Mouse (Mus musculus) regulatory T cell (primary cell): ENCODE measurements around the gene Higd2a.

Experiments used
- in situ Hi-C: fragments of 300-600 bp; cut with MboI, MseI; formaldehyde crosslinking; loops from one replicate; pipeline ENCODE4 v1.15.1; 2025; ENCODE audit warnings: high pct_unique_total_duplicates

The Higd2a gene

GRCm38 (mm10) chr13:54589996-54590951, at the start of gene Higd2a, which contains the start of gene Nop16:
TSS of gene Higd2a (plus strand) at chr13:54590207.
TSS of gene Nop16 (minus strand) at chr13:54590090.
- in situ Hi-C loops: no loop called here

DNA sequence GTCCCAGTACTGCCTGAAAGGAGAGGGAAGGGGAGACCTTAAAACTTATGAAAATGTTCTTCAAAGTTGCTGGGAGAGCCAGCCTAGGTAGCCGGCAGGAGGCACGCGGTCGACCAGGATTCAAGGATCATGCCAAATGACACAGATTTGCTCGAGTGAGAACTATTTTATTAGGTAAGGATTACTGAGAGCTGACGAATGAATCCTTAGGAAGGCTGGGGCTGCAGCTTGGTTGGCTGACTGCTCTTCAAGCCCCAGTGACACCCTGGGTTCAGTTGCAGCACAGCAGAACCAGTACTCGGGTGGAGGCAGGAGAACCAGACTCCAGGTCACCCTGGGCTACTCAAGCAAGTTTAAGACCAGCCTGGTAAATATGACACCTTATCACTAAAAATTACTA, 42.0 kb upstream of the Higd2a start:
- in situ Hi-C loops: no loop called here

GRCm38 (mm10) chr13:54556176-54556575, 33.8 kb upstream of the Higd2a start:
- in situ Hi-C loops: no loop called here

DNA sequence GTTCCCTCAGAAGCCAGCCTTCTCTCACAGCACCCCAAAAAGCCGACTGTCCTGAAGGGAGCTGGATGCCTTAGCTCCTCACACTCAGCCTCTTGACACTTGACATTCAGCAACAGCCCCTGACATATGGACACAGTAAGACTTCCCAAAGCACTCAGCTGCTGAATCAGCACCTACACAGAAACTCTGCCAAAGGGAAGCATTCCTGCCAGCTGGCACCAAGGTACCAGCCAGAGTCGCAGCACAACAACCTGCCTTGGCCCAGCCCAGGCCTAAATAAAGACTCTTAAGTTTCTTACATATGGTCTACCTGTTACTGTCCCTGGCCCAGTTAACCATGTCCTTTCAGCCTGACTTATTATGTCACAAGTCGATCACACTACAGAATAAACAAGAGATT, 33.2 kb upstream of the Higd2a start:
- in situ Hi-C loops: no loop called here

- in situ Hi-C loops: no loop called here
Measured at GRCm38 (mm10) chr13:54557652-54558051, 32.4 kb upstream of the Higd2a start.

GRCm38 (mm10) chr13:54559656-54560055, 30.4 kb upstream of the Higd2a start:
- in situ Hi-C loops: loop anchor here (5.0 kb wide), 1 partner anchor 102 kb away; no protein-coding TSS in a partner anchor

DNA sequence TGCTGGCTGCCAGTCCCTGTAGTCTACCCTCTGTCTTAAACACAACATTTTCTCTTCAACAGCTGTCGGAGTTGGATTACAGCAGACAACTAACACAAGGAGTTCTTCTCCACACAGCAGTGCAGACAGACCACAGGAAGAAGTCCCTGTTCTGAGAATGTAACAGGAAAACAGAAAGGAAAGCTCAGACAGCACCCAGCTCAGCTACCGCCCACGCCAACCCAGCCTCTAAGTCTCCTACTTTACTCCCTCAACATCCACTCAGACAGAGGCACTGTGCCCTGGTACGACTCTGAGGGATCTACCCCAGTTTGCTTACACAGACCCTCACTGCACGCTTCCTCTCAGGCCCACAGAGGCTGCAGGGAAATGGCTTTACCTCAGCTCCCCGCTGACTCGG, 29.4 kb upstream of the Higd2a start:
- in situ Hi-C loops: loop anchor here (5.0 kb wide), 1 partner anchor 103 kb away; no protein-coding TSS in a partner anchor

DNA sequence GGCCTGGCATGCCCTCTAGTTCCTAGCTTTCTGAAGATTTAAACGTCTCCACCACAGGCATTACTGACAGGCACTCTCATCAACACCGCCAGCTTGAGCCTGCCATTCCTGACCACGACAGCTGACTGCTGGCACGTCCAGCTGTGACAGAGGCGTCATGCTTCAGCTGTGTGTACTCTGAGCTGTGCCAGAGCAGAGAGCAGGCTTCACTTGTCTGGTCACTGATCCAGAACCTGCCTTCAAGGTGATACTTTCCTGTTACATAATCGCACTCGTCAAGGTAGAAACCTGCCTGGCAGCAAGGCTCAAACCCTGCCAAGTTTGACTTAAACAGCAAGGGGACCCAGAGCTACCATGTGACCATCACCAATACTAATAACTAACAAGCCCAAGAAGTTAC, 27.4 kb upstream of the Higd2a start:
- in situ Hi-C loops: loop anchor here (5.0 kb wide), 1 partner anchor 105 kb away; no protein-coding TSS in a partner anchor

- in situ Hi-C loops: loop anchor here (5.0 kb wide), 1 partner anchor 107 kb away; no protein-coding TSS in a partner anchor
Measured at GRCm38 (mm10) chr13:54564232-54565200, 25.5 kb upstream of the Higd2a start.

- in situ Hi-C loops: no loop called here
Measured at GRCm38 (mm10) chr13:54565201-54565581, 24.8 kb upstream of the Higd2a start, which contains the start of gene 4833439L19Rik. TSS of gene 4833439L19Rik (minus strand) at chr13:54565435.

GRCm38 (mm10) chr13:54565594-54566345, 24.2 kb upstream of the Higd2a start:
- in situ Hi-C loops: no loop called here

DNA sequence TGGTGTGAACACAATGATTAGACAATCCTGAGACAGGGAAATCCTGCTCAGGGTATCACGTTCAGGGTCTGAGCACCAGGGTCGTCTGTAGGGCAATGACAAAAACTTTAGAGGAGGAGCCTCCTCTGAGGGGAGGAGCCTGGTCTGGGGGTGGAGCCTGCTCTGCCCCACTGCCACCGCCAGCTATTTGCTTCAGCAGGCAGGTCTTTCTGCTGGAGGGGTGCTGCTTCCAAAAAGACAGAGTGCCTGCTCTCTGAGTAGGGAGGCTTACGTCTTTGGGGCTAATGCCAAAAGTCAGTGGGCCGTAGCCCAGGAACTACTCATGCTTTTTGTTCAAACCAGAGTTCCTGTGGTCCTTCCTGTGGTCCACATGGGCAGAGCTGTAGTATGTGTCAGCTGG, 21.6 kb upstream of the Higd2a start:
- in situ Hi-C loops: no loop called here

- in situ Hi-C loops: no loop called here
Measured at GRCm38 (mm10) chr13:54569282-54569681, 20.7 kb upstream of the Higd2a start.

- in situ Hi-C loops: no loop called here
Measured at GRCm38 (mm10) chr13:54570736-54571135, 19.3 kb upstream of the Higd2a start.

DNA sequence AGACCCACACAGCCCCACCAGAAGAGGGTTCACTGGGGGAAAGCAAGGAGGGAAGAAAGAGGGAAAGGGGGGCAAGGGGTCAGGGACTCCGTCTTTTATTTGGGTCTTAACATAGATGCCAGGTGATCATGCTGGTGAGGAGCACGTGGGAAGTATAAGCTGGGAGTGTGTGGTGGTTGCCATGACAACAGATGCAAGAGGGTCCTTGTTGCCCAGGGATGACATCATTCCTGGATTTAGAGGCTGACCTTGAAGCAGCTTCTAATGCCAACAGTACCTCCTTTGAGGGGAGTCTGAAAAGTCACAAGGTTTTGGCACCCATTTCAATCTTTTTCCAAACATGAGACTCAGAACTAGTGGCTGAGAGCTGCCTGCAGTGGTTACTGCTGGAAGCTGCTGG, 18.4 kb upstream of the Higd2a start:
- in situ Hi-C loops: no loop called here

DNA sequence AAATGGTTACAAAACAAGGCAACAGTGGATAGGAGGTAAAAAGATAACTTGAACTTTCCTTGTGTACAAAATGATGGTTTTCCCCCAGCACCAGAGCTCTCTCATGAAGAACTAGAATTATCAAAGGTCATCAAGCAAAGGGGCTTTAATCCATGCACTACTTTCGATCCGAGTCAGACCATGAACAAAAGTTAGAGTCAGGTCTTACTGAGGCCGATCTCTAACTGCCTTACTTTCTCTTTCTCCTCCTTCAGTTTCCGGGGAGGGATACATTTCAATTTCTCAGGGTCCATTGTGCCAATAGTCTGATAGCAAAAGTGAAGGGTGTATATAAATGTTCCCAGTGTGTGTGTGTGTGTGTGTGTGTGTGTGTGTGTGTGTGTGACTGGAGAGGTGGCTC, 17.4 kb upstream of the Higd2a start:
- in situ Hi-C loops: no loop called here

DNA sequence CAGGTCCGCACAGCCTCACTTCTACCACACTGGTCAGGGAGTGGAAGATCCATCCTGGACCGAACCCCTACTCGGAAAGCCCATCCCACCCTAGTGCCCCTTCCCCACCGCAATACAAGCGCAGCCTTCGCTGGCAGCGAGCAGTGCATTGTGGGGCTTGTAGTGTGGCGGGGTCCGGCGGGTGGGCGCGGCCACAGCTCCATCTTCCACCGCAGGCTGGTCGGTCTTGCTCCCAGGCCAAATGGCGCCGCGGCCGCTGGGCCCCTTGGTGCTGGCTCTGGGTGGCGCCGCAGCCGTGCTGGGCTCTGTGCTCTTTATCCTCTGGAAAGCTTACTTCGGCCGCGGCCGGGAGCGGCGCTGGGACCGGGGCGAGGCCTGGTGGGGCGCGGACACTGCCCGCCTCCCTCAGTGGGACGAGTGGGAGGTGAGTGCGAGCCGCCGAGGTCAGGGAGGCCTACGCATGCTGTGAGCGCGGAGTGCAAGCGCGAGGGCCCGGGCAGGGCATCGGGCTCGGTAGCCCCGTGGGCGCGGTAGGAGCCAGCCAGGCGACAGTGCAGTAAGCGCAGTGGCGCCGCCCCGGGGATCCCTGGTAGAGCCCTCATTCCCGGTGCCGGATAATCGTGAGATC, 15.0 kb upstream of the Higd2a start, which contains the start of gene Arl10:
Gene Arl10 (plus strand): TSS at position 162 of the 628 bp plus-strand sequence.
- in situ Hi-C loops: no loop called here

- in situ Hi-C loops: no loop called here
Measured at GRCm38 (mm10) chr13:54575489-54575888, 14.5 kb upstream of the Higd2a start.

GRCm38 (mm10) chr13:54577652-54578507, 12.1 kb upstream of the Higd2a start:
- in situ Hi-C loops: no loop called here
